Mouse (Mus musculus) right cerebral cortex, adult 18-20 months (tissue): ENCODE data around the gene Basp1.

ENCODE experiments used
- DNase-seq: peaks from one replicate; pipeline ENCODE4 v3.0.0; 2022; ENCODE audit warnings: mixed read lengths

The Basp1 gene

GRCm38 (mm10) chr15:25358680-25359097 is 54.9 kb downstream of the Basp1 start:
- DNase-seq, result peak; percentile 85

GRCm38 (mm10) chr15:25355339-25355738 is 58.2 kb downstream of the Basp1 start:
- DNase-seq, result no peak

- DNase-seq, result no peak
Observed at GRCm38 (mm10) chr15:25354738-25355137, 58.8 kb downstream of the Basp1 start.

- DNase-seq, result no peak
Observed at GRCm38 (mm10) chr15:25353498-25353897, 60.1 kb downstream of the Basp1 start.

- no peak for DNase-seq
Observed at GRCm38 (mm10) chr15:25343263-25343662, 70.3 kb downstream of the Basp1 start.

- no peak for DNase-seq
Observed at GRCm38 (mm10) chr15:25335277-25335676, 78.3 kb downstream of the Basp1 start.

- DNase-seq, result no peak
Observed at GRCm38 (mm10) chr15:25331877-25332445, 81.6 kb downstream of the Basp1 start.

GRCm38 (mm10) chr15:25330946-25331345 is 82.6 kb downstream of the Basp1 start:
- DNase-seq, result no peak

- no peak for DNase-seq
Observed at GRCm38 (mm10) chr15:25322601-25323000, 91.0 kb downstream of the Basp1 start.

- no peak for DNase-seq
Observed at GRCm38 (mm10) chr15:25322111-25322510, 91.5 kb downstream of the Basp1 start.

- DNase-seq, result no peak
Observed at GRCm38 (mm10) chr15:25321636-25322035, 91.9 kb downstream of the Basp1 start.

GRCm38 (mm10) chr15:25314471-25314870 is 99.1 kb downstream of the Basp1 start:
- no peak for DNase-seq
